Mouse (Mus musculus) T-helper 2 cell (primary cell): Measurements from ENCODE around the gene Cdk20.

Experiments
- in situ Hi-C: fragments of 300-600 bp; cut with MboI, MseI; formaldehyde crosslinking; loops from one replicate; pipeline ENCODE4 v1.15.1; 2025; ENCODE audit warnings: high pct_unique_total_duplicates

The Cdk20 gene

DNA sequence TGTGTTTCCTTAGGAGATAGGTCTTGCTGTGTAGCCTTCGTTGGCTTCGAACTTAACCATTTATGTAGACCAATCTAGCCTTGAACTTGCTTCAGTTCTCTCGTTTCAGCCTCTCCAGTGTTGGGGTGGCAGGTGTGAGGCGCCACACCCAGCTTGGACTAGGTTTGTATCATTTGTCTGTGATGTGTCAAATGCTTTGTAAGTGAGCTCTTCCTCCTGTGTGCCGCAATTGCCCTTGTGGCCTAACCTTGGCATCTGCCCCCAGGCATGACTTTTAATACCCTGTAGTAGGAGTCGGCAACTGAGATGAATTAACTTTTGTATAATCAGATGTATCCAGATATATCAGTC is 9.5 kb upstream of the Cdk20 start:
- in situ Hi-C loops = no loop called here

DNA sequence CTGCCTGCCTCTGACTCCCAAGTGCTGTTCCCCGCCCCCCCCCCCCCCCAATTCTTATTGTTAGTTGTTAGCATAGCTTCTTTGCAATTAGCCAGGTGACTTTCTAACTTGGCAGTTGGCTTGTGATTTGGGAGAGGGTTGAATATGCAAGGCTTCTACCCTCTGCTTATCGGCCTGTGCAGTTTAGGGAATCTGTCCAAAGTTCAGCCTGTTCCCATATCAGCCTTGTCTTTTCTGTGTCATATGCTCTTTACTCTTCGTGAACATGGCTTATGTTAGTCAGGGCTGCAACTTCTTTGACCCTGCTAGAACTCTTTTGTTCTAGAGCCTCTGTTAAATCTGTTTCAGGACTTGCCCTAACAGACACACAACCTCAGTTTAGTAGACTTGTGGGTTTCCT is 7.8 kb upstream of the Cdk20 start:
- in situ Hi-C loops = no loop called here

DNA sequence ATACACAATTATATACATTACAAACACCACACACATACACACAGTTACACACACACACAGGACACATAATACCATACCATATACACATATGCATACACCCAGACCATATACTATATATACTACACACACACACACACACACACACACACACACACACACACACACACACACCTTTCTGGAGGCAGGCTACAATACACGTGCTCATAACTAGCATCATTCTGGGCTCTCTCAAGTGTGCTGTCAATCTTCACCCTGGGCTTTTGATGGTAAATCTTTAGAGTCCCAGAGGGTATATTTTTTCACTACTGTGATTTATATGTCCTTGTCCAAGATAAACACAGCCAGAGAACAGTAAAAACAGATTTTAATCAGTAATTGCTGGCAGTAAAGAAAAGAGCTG is 6.8 kb upstream of the Cdk20 start:
- in situ Hi-C loops = loop anchor here (5.0 kb wide), 1 partner anchor 53 kb away; the partner anchor contains the start of gene Ctsl

DNA sequence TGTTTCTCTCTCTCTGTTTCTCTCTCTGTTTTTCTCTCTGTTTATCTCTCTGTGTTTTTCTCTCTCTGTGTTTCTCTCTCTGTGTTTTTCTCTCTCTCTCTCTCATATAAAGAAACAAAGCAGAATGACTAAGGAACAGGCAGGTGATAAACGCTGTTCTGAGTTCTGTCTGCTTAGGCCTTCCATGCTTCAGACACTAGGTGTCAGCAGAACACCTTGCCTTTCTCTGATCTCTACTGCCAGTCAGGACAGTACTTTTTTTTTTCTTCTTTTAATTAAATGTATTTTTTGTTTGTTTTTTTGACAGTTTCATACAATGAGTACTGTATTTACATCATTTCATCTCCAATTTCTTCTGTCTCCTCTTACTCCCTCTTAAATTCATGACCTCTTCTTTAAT is 2.8 kb upstream of the Cdk20 start:
- in situ Hi-C loops = loop anchor here (5.0 kb wide), 1 partner anchor 57 kb away; the partner anchor contains the start of gene Ctsl

DNA sequence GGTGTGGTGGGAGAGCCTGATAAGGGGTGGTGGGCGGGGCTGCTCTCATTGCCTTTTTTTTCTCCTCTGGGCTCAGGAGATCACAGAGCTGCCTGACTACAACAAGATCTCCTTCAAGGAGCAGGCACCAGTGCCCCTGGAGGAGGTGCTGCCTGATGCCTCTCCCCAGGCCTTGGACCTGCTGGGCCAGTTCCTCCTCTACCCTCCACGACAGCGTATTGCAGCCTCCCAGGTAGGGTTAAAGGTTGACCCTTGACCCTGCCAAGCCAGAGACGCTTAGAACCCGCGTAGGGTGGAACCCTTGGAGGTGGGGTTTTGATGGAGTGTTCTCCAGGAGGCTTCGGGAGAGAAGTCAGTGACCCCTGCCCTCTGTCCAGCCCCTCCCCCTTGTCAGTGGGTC is 5.7 kb downstream of the Cdk20 start:
- in situ Hi-C loops = loop anchor here (5.0 kb wide), 1 partner anchor 126 kb away; the partner anchor contains the start of gene Aaed1

DNA sequence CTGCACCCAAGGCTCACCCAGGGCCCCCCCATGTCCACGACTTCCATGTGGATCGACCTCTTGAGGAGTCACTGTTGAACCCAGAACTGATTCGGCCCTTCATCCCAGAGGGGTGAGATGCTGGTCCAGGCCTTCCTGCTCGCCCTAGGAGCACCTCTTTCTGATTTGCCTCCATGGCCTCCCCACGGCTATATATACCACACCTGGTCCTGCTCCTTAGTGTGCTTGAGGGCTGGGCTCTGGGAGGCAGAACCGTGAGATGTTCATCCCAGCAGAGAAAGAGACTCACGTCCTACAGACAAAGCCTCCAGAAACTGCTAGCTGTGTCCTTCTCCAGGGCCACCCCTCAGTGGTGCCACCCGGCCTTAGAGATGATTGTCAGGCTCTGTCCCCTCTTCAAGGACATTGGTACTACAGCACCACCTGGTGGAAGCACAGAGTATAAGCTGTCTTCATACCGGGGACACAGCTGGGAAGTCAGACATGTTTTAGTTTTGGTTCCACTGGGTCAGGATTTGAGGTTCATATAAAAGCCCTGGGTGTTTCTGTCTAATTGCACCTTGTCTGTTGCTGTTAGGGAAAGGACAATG is 6.8 kb downstream of the Cdk20 start:
- in situ Hi-C loops = loop anchor here (5.0 kb wide), 1 partner anchor 127 kb away; the partner anchor contains the start of gene Aaed1

DNA sequence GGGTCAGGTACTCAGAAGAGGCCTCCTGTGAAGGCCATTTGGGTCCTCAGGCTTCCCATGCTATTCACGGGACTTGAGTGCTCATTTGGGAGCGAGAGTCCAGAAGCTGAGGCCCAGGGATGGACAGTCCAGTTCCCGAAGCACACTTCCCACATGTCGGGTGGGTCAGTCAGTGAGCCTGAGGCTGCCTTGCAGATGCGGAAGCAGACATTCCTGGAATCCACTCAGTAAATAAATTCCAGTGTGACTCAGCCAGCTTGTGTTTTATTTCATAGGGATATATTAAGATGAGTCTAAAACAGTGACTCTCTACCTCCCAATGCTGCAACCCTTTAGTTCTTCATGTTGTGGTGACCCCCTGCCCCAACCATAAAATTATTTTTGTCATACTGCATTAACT is 7.4 kb downstream of the Cdk20 start:
- in situ Hi-C loops = loop anchor here (5.0 kb wide), 1 partner anchor 127 kb away; the partner anchor contains the start of gene Aaed1

DNA sequence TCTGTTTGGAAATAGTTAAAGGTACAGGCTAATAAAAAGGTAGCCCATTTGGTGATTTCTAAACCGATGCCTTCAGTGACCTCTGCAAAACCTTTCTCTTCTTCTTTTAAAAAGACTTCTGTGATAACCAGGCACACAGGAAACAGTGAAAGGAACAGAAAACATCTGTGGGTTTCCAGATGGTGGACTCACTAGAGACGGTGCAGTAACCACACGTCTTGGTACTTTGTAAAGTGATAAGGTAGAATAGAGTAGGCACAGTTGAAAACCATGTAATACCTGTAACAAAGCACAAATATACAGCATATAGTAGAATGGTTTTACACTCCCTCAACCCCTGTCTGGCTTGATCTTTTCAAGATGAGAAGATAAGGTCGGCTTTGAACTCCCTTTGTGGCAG is 8.5 kb downstream of the Cdk20 start:
- in situ Hi-C loops = loop anchor here (5.0 to 10.0 kb wide), 2 partner anchors 273 to 684 kb away; no protein-coding TSS in a partner anchor

DNA sequence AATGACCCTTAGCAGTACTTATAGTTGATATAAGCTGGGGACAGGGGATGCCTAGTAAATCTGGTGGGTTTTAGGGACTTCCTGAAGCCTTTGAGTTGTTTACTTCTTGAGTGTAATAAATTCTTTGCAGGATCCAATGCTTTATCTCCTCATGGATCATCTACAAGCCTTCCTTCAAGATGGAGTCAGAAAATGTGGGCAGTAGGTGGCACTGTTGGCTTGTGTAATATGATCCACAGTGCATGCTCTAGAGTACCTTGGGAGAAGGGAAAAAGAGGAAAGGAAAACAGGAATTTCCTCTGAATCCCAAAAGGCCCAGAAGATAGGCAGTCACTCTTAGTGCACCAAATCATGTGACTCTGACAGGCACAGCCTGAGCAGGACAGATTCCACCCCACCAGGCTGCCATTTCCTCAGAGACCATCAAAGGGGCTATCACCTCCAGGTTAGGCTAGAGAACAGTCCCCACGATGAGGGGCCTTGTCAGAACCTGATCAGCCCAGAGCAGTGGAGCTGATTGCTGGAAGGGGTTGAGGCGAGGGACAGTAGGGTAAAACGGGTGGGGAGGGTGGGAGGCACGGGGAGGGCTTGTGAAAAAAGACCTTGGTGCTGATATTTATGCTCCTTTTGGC is 11.3 kb downstream of the Cdk20 start:
- in situ Hi-C loops = loop anchor here (5.0 to 10.0 kb wide), 2 partner anchors 276 to 681 kb away; no protein-coding TSS in a partner anchor

DNA sequence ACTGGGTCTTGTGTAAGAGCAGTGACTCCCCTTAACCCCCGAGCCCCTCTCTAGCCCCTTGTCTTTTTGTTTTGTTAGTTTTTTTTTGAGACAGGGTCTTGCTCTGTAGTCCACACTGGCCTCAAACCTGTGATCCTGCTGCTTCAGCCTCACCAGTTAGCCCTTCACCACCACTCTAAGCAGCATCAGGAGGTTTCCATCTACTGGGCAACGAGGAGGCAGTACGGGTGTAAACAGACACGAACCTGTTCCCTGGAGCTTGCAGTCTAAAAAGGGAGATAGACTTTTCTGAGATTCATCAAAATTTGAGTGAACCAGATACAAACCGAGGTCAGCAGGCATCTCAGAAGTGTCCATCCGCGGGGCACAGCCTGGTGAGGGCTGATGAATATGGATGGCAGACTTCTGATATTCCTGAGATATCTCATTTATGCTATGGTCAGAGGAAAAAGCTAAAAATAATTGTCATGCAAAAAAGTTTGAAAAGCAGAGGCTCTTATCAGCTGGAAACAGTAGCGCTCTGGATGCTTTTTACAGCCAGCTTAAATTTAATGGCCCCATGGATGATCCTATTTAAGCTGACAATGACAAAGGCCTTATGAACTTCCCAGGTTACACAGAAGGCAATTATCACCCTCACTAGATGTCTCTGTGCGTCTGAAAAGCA is 13.3 kb downstream of the Cdk20 start:
- in situ Hi-C loops = loop anchor here (10.0 kb wide), 1 partner anchor 679 kb away; no protein-coding TSS in a partner anchor

DNA sequence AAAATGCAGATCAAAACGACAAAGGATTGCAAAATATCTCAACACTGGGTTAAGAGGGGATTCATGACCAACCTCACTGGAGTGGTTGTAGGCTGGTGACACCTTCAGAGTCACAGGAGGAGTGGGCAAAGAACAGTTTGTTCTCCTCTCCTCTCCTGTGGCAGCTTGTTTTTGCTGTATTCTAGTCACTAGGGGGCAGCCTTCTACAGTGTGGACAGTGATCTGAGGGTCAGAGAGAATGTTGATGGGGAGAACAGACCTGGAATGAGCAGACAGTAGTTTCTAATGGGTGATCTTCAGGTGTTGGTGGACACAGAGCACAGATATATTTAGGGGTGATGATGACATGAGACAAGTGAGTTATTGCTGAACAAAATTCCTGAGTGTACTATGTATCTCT is 15.8 kb downstream of the Cdk20 start:
- in situ Hi-C loops = loop anchor here (10.0 kb wide), 1 partner anchor 677 kb away; no protein-coding TSS in a partner anchor

DNA sequence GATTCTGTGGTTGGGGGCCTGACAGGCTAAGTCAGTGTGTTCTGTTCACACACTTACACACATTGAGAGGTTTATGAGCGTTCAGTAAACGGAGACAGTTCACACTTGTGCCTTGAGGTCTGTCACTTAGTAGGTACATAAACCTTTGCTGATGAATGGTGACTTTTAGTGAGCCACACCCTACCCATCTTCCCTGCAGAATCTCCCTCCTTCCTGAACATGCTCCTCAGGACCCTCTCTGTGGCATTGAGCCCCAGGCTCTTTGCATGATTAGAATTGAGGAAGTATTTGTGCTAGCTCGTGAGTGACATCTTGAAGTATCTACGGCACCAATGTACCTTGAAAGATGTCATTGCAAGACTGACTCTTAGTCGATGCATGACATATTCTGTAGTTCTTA is 16.6 kb downstream of the Cdk20 start:
- in situ Hi-C loops = loop anchor here (10.0 kb wide), 1 partner anchor 676 kb away; no protein-coding TSS in a partner anchor

DNA sequence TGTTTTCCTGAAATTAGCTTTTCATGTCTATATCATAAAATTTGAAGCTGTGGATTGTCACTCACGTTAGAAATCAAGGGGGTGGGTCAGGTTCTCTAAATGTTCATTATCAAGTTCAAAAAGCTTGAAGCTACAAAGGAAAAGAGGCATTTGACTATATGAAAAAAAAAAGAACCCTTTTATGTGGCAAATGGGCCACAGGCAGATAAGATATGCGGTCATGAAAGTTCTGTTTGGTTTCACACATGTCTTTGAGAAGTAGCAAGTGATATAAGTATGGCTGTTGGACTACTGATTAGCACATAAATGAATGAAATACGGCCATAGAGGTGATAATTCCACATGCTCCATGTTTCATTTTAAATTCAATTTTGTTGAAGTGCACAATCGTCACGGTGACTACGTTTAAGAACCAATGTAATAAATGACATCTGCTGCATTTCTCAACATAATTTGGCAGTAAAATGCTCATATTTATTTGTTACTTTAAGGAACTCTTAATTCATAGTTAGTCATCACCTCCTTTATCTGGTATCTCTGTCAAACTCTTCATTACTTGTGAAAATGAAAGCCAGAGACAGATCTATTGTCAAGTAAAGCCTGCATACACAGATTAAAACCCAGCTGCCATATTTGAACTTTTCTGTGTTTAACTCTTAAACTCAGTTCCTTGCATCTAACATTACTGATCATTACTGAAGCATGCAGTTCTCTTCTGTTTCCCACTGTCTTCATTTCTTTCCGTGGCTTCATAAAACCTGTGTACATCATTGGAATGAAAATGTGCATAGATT is 18.1 kb downstream of the Cdk20 start:
- in situ Hi-C loops = loop anchor here (25.0 kb wide), 1 partner anchor 587 kb away; the partner anchor contains the start of gene Spata31d1c

DNA sequence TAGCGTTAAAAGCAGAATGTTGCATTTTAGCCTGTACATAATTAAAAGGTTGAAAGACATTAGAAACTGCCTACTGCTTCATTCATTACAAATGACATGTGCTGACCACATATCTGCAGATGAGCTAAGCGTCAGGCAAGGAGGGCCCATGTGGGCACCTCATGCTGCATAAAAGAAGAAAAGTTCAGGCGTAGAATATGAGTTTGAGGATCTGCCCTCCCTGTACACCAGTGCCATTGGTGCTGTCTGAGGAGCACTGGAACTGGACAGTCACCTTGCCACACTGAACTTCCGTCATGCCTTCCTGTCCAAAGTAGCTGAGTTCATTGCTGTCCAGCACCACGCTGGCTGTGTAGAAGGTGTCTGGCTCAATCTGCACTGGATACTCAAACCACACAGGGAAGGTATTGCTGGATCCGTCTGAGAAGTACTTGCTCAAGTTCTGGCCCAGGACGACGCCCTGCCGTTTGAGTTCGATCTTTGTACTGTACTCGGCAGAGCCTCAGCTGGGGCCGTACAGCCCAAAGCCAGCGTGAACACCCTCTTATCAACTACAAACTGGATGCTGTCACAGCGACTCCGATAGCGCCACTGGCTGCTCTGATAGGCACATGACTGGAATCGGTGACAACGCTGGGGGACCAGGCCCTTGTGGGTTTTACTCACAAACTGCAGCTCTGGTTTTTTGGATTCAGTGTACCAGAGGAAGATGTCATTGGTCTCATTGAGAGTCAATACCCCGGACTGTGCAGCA is 25.3 kb downstream of the Cdk20 start:
- in situ Hi-C loops = loop anchor here (25.0 kb wide), 1 partner anchor 580 kb away; the partner anchor contains the start of gene Spata31d1c

DNA sequence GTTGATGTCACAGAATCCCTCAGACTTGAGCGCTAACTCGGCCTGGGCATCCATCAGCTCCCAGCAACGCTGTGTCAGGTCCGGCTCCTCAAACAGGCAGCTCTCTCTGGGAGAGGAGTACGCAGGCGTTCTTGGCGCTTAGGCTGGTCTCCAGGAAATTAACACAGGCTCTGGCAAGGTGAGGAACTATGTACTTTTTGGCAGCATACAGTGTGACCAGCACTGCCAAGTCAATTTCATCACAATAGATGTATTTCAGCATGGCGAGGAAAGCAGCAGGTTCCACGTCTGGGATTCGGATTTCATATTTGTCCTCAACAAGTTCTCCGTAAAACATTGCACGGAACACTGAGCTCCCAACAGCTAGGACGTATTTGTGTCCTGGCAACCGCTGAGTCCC is 26.1 kb downstream of the Cdk20 start:
- in situ Hi-C loops = loop anchor here (25.0 kb wide), 1 partner anchor 579 kb away; the partner anchor contains the start of gene Spata31d1c

DNA sequence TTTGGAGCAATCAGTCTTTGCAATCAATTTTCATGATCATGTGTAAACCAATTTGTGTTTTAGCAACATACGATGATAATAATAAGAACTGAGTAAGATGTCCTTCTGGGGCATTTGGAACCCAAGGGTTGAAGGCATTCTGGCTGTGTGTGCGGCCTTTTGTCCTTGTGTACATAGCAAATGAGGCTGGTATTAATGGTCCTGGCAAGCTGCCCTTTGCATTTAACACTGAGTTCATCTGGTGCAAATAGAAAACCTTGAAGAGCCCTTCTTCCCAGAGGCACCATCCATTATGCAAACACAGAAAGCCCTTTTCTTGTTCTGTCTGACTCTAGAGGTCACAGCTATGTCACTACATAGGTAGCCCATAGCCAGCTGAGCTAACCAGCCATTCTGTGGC is 30.5 kb downstream of the Cdk20 start:
- in situ Hi-C loops = loop anchor here (25.0 kb wide), 1 partner anchor 575 kb away; the partner anchor contains the start of gene Spata31d1c

DNA sequence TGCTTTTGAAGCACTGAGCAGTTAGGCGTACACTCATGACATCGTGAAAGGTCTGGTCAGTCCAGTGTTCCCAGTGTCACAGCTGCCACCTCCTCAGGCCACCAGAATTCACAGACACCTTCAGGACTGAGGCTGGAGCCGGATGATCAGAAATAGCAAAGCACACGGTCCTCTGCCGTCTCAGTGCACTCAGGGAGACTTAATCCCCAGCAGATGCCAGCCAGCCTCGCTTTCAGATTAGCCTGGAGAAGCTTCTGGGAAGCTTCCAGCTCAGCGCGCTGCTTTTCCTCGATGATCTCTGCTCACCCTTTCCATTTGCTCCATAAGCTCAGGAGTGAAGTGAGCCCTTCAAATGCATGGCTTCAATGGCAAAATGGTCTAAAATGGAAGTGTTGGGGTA is 33.1 kb downstream of the Cdk20 start:
- in situ Hi-C loops = loop anchor here (25.0 kb wide), 1 partner anchor 572 kb away; the partner anchor contains the start of gene Spata31d1c

DNA sequence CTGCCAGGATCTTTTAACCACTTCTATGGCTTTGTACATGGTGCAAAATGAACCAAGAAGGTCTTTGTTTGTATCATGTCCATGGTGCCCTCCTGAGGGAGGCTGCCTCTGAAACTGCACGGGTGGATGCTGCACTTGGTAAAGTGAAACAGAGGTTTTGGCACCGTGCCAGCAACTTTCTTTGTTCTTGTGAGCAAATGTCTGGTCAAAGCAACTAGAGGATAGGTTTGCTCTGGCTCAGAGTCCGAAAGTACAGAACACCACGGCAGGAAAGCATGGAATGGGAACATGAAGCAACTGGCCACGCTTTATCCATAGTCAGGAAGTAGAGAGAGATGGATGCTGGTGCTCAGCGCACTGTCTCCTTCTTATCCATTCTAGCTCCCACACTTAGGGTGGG is 35.8 kb downstream of the Cdk20 start:
- in situ Hi-C loops = loop anchor here (25.0 kb wide), 1 partner anchor 569 kb away; the partner anchor contains the start of gene Spata31d1c

DNA sequence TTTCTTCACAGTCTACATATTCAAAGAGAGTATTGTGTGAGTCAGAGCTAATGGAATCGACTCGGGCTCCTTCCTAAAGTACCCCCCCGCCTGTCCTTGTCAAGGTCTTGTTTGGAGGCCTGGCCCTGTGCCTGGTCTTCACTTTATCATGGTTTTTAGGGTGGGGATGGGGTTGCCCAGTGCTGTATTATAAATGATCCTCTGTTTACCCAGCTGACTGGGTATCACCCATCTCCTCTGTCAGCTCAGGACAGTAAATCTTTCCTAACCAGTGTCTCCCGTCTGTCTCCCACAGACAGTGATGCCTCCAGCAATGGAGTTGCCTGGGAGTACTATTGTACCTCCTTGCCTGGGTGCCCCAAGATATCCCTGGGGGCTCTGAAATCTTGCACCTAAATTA is 45.9 kb downstream of the Cdk20 start:
- in situ Hi-C loops = no loop called here

DNA sequence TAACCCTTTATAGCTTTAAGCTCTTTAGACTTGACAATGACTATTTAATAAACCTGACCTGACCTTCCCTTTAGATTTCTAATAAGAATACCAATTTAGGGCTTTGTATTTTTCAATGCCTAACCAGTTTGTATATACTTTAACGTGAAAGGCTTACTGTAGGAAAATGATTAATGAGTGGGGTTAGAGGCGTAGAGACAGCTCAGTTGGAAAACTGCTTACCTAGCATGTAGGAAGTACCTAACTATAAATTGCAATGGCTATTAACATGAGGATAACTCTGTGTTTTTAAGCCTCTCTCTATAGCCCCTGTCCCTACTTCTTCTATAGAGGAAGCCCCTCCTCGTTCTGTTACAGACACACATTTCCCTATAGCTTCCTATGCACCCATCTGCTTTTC is 47.8 kb downstream of the Cdk20 start:
- in situ Hi-C loops = no loop called here
